Mouse (Mus musculus) heart, embryonic 16.5 days (tissue): ENCODE measurements around the gene Klhl12. TPM values are rescaled to one million over a fixed set of nuclear protein-coding genes. Genes with fewer than 3 reads are reported as not detected.
A peak's percentile ranks its signal among the peaks of the same experiment; 100 is the strongest.

Experiments used
- ATAC-seq: fragments of 200-750 bp; cut with Nextera tagmentation; replicated peaks from 2 replicates; pipeline ENCODE4 v1.8.0; 2017; ENCODE audit warnings: moderate number of reproducible peaks; ENCODE audit not compliant: insufficient read depth, low FRiP score; ENCODE audit errors: extremely low read depth
- H3K27ac ChIP-seq: fragments of 300-500 bp; sonication (generic); 2 replicates; pipeline ENCODE4 v1.5.1; 2014; ENCODE audit warnings: mild to moderate bottlenecking, low read length, control low read depth, moderate library complexity
- H3K27me3 ChIP-seq: fragments of 300-500 bp; sonication (generic); 2 replicates; pipeline ENCODE4 v1.6.1; 2014; ENCODE audit warnings: low read length, mixed read lengths; ENCODE audit not compliant: control insufficient read depth, insufficient read depth
- H3K36me3 ChIP-seq: fragments of 300-500 bp; sonication (generic); 2 replicates; pipeline ENCODE4 v1.6.1; 2014; ENCODE audit not compliant: control insufficient read depth, insufficient read depth
- H3K4me1 ChIP-seq: fragments of 300-500 bp; sonication (generic); 2 replicates; pipeline ENCODE4 v1.6.1; 2014; ENCODE audit warnings: low read length, mixed read lengths; ENCODE audit not compliant: control insufficient read depth, insufficient read depth
- H3K4me2 ChIP-seq: fragments of 300-500 bp; sonication (generic); 2 replicates; pipeline ENCODE4 v1.6.1; 2014; ENCODE audit warnings: low read depth, mild to moderate bottlenecking, control low read depth, low read length
- H3K4me3 ChIP-seq: fragments of 300-500 bp; sonication (generic); 2 replicates; pipeline ENCODE4 v1.5.1; 2014; ENCODE audit warnings: mild to moderate bottlenecking, control low read depth, low read length
- H3K9ac ChIP-seq: fragments of 300-500 bp; sonication (generic); 2 replicates; pipeline ENCODE4 v1.6.1; 2014; ENCODE audit warnings: low read length, control low read depth
- H3K9me3 ChIP-seq: fragments of 300-500 bp; sonication (generic); replicated peaks from 2 replicates; pipeline ENCODE4 v1.6.1; 2016; ENCODE audit warnings: low read length; ENCODE audit not compliant: control insufficient read depth
- WGBS: fragments of 180-500 bp; shearing (Covaris S2); extraction: QIAGEN DNeasy Blood & Tissue Kit; methylation state at CpG from one replicate; pipeline ENCODE4 v1.1.7; 2014; 5-methylcytosine and 5-hydroxymethylcytosine counted together
- polyA plus RNA-seq: library from polyadenylated mRNA; unstranded; fragments of >200 nt; fragmentation: Nextera tagmentation; extraction: Ambion mirVana; gene quantifications from 2 replicates; pipeline ENCODE4 v1.2.1, GENCODE M21; 2015

Gene Klhl12
- polyA plus RNA-seq, 1 experiment from 2014 or later = 21.1 TPM

DNA sequence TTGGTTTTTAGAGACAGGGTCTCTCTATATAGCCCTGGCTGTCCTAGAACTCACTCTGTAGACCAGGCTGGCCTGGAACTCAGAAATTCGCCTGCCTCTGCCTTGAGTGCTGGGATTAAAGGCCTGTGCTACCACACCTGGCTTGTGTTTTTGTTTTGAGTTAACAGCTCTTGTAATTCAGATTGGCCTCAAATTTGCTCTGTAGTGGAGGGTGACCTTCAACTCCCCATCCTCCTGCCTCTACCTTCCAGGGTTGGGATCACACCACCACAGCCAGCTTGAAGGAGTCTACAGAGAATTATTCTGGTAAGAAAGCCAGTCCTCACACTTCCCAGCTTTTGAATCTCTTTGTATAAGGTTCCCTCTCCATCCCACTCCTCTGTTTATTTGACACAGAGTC, 45.6 kb downstream of the Klhl12 start:
- no peak for ATAC-seq

DNA sequence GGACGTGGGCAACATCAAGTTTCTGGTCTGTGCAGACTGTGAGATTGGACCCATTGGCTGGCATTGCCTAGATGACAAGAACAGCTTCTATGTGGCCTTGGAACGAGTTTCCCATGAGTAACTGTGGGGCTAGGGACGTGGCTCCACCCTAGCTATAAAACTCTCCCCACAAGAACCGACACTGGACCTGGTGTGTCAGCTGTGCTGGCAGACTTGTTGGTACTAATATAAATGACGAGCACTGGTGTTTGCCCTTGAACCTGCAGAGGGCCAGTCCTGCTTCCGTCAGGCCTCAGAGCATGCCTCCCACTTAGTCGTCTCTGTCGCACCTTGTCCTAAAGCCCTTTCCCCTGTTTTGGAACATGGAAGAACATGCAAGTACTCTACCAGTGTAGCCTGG, 50.9 kb downstream of the Klhl12 start:
- Histone ChIP-seq H3K9me3 (no peaks in the 10 kb centered on the region), H3K4me1 (no peaks in the 10 kb centered on the region), H3K27ac (no peak overlapping the region), H3K36me3 (peaks cover 21% of the 10 kb centered on the region), H3K4me3 (no peak overlapping the region), H3K27me3 (no peaks in the 10 kb centered on the region), H3K9ac (no peak overlapping the region), H3K4me2 (no peak overlapping the region)
- no peak for ATAC-seq
- WGBS = 88% methylated on average over 8 of the region's 8 CpGs

More for the DNA sequence above, 45.6 kb downstream of the Klhl12 start:
- no peak overlapping the region for H3K9ac ChIP-seq
- 100% methylated on average over 1 of the region's 1 CpGs for WGBS
- no peaks in the 10 kb centered on the region for H3K27me3 ChIP-seq
- no peak overlapping the region for H3K27ac ChIP-seq
- H3K4me3 ChIP-seq = no peak overlapping the region
- no peak overlapping the region for H3K4me2 ChIP-seq
- H3K36me3 ChIP-seq = peaks cover 5% of the 10 kb centered on the region; the same call in 1 of the 2 replicates
- no peaks in the 10 kb centered on the region for H3K9me3 ChIP-seq
- no peaks in the 10 kb centered on the region for H3K4me1 ChIP-seq

DNA sequence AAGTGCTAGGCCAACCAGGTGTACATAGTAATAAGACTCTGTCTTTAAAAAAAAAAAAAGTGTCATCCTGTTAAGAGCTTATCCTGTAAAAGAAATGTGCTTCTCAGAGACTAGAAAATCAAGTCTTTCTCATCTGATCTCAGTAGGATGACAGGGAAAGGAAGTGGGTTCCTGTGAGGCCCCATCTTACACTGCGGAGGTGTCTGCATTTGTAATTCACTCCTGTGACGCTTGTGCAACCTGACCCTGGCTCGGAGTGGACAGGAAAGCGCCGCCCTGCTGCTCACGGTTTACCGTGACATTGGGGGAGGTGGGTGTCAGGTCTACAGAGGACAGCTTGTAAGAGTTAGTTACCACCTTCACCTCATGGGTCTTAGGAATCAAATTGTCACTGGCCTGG, 54.7 kb downstream of the Klhl12 start:
- H3K9me3 ChIP-seq = no peaks in the 10 kb centered on the region
- WGBS = 50% methylated on average over 7 of the region's 7 CpGs
- no peak overlapping the region for H3K27ac ChIP-seq
- H3K27me3 ChIP-seq = 0 out of 2 replicates have a peak, but pooled peaks cover 2% of the 10 kb centered on the region
- no peak overlapping the region for H3K9ac ChIP-seq
- H3K4me1 ChIP-seq = no peaks in the 10 kb centered on the region
- peaks cover 17% of the 10 kb centered on the region for H3K36me3 ChIP-seq
- no peak for ATAC-seq
- no peak overlapping the region for H3K4me3 ChIP-seq
- no peak overlapping the region for H3K4me2 ChIP-seq

DNA sequence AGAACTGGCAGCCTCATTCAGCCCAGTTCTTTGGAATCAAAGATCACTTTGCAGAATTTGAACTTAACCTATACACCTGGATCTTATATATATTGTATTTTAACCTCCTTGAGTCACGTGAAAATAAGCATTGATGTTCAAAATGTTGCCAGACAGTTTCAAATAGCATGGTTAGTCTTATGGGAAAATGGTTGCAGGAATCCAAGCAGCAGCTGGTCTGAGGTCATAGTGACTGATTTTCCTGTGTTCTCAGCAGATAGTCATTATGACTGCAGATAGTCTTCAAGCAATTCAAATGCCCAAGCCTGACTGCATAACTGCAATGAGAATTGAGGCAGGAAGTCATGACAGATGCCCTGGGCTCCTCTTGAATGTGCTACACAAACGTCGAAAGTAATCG, 56.9 kb downstream of the Klhl12 start:
- no peak for ATAC-seq
- Histone ChIP-seq H3K27me3 (0 out of 2 replicates have a peak, but pooled peaks cover 2% of the 10 kb centered on the region), H3K36me3 (peaks cover 6% of the 10 kb centered on the region), H3K9ac (no peak overlapping the region), H3K9me3 (no peaks in the 10 kb centered on the region), H3K27ac (no peak overlapping the region), H3K4me2 (no peak overlapping the region), H3K4me3 (no peak overlapping the region), H3K4me1 (peaks cover 9% of the 10 kb centered on the region)
- 50% methylated on average over 4 of the region's 4 CpGs for WGBS

DNA sequence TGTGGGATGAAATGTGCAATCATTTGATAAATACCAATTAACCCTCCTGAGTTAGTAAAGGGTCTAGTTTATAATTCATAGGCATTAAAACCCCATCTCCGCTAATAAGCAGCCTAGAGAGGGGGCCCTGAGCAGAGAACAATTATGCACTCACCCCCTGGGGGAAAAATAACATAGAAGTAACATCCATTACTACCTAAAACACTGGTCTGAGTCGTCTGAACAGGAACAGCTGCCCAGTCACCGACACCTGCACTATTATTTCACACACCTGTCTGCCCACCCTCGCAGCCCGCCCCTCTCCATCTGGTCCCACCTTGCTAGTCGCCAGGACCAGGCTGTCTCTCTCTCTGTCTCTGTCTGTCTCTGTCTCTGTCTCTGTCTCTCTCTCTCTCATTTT, 57.3 kb downstream of the Klhl12 start:
- 64% methylated on average over 6 of the region's 6 CpGs for WGBS
- Histone ChIP-seq H3K4me3 (no peak overlapping the region), H3K4me2 (peak overlapping the region; percentile 74), H3K4me1 (peaks cover 9% of the 10 kb centered on the region), H3K27me3 (0 out of 2 replicates have a peak, but pooled peaks cover 2% of the 10 kb centered on the region), H3K36me3 (peaks cover 4% of the 10 kb centered on the region), H3K9ac (no peak overlapping the region), H3K9me3 (no peaks in the 10 kb centered on the region), H3K27ac (no peak overlapping the region)
- no peak for ATAC-seq

DNA sequence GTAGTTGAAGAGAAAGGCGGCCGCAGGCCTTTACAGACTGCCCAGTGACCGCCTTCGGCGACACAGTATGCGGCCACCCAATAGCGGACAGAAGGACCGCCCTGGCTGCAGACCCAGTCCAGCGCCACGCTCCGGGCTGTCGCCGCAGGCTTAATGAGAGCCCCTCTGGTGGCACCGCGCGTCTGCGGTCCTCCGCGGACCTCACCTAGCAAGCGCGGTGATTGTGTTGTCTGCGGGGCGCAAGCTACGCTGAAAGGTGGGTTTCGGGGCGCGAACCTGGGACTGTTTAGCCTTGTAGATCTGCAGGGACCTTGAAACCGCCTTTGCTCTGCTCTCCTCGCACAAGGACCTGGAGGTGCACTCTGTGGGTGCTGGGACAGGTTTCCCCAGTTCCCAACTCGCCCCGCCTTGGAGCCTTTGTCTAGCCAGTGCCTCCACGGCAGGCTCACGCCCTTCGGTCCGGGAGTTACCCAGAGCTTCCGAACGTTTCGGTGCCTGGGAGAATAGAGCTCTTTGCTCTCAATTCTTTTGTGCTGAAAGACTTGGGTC, 58.1 kb downstream of the Klhl12 start:
- no peaks in the 10 kb centered on the region for H3K9me3 ChIP-seq
- no peaks in the 10 kb centered on the region for H3K36me3 ChIP-seq
- no peak overlapping the region for H3K27ac ChIP-seq
- peak overlapping the region; percentile 74 for H3K4me2 ChIP-seq
- 0 out of 2 replicates have a peak, but pooled peaks cover 2% of the 10 kb centered on the region for H3K27me3 ChIP-seq
- ATAC-seq = 0 out of 2 replicates have a peak, but pooled peaks have one; percentile 42
- peaks cover 9% of the 10 kb centered on the region for H3K4me1 ChIP-seq
- H3K4me3 ChIP-seq = peak overlapping the region; percentile 54
- 2% methylated on average over 38 of the region's 38 CpGs for WGBS
- H3K9ac ChIP-seq = peak overlapping the region; percentile 61

DNA sequence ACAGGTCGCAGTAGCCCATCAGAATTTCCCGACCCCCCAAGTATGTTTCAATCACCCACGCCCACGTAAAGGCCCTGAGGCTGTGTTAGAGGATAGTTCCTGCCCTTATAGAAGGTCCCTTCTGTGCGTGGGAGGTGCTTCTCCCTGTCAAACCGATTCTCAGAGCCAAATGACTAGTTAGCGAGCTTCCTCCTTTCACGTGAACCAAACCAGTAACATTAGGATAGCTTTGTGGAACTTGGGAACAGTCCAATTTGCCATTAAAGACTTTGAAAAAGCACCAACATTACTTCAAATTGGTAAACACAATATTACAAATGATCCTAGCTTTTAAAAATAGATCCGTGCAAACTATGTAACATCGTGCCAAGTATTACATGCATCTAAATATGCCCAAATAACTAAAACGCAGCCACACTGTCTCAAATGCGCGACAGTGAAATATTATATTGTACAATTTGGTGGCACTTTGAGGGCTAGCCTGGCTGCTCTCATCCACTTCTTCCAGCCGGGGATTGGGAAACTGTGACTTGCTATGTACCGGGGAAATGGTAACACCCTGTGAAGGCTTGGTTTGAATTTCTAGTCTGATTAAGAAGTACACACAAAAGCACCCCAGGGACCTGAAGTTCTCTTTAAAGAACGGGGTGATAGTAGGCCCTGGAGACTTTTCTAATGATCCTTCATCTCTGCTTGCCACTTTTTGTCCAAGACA, 58.7 kb downstream of the Klhl12 start:
- Histone ChIP-seq H3K4me2 (peak overlapping the region; percentile 74), H3K4me3 (peak overlapping the region; percentile 54), H3K9ac (peak overlapping the region; percentile 61; the same call in 1 of the 2 replicates), H3K9me3 (no peaks in the 10 kb centered on the region), H3K4me1 (peaks cover 9% of the 10 kb centered on the region), H3K27me3 (0 out of 2 replicates have a peak, but pooled peaks cover 2% of the 10 kb centered on the region), H3K27ac (no peak overlapping the region), H3K36me3 (no peaks in the 10 kb centered on the region)
- ATAC-seq = no peak
- 45% methylated on average over 16 of the region's 16 CpGs for WGBS

DNA sequence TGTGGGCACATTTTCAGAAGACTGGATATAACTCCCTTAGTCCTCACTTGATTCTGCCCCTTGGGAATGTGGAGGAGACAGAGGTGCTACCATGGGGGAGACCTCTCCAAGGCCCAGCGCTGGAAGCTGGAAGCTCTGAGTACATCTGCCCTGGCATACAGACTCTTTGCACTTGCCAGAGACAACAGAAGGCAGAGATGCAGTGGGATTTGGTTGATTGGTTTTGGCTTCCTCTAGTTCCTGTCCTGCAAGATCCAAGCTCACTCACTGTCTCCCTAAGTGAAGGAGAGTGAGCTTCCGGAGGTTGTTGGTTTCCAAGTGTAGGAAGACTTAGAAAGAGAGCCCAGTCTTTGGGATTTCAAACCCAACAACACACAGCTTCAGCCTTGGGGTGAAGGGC, 60.6 kb downstream of the Klhl12 start:
- no peak overlapping the region for H3K4me3 ChIP-seq
- WGBS = 52% methylated on average over 2 of the region's 2 CpGs
- H3K36me3 ChIP-seq = no peaks in the 10 kb centered on the region
- H3K4me2 ChIP-seq = 0 out of 2 replicates have a peak overlapping the region, but pooled peaks have one; percentile 17
- peak overlapping the region; percentile 71 for H3K27ac ChIP-seq
- H3K27me3 ChIP-seq = 0 out of 2 replicates have a peak, but pooled peaks cover 2% of the 10 kb centered on the region
- H3K9ac ChIP-seq = no peak overlapping the region
- H3K4me1 ChIP-seq = peaks cover 9% of the 10 kb centered on the region
- ATAC-seq = 0 out of 2 replicates have a peak, but pooled peaks have one; percentile 32
- no peaks in the 10 kb centered on the region for H3K9me3 ChIP-seq
